Mouse (Mus musculus) lung, adult 2 months (tissue): ENCODE results near the gene Tns2.

ENCODE experiments used
- CTCF ChIP-seq: fragments of 200-500 bp; IDR thresholded peaks from 2 replicates; pipeline ENCODE4 v1.5.1; 2011; ENCODE audit warnings: mild to moderate bottlenecking, low read length, control low read depth; ENCODE audit not compliant: insufficient read depth
- POLR2A ChIP-seq: fragments of 200-500 bp; IDR thresholded peaks from 2 replicates; pipeline ENCODE4 v1.6.1; 2011; ENCODE audit warnings: low read depth, mild to moderate bottlenecking, control low read depth, low read length, borderline replicate concordance; ENCODE audit errors: extremely low read depth

DNA sequence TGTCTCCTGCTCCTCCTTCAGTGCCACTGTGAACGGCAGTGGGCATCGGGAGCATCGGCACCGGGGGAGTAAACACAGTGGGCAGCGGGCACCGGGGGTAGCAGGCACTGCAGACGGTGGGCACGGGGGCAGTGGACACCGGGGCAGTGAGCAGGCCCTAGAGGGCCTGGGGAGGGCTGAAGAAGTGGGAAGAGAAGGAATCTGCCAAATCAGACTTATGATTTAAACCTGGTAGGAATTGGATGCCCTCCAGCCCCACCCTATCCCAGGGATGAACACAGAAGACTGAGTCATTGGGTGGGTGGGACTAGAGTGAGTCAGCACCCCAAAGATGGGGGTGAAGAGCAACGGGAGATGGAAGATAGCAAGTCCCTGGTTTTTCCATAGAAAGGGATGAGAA is 45.1 kb downstream of the Tns2 start:
- no peak for TF ChIP-seq POLR2A
- TF ChIP-seq CTCF: no peak
